Mouse (Mus musculus) liver, embryonic 14.5 days (tissue): ENCODE measurements around the gene Hist1h2ao.

Experiments
- CTCF ChIP-seq: IDR thresholded peaks from 2 replicates; pipeline ENCODE4 v1.5.1; 2016; ENCODE audit warnings: antibody characterized with exemption, low read depth, control low read depth
- EP300 ChIP-seq: IDR thresholded peaks from 2 replicates; pipeline ENCODE4 v1.6.1; 2016; ENCODE audit warnings: antibody characterized with exemption, low read depth

- TF ChIP-seq CTCF: no peak
- TF ChIP-seq EP300: no peak
These were observed 44.9 kb downstream of the Hist1h2ao start for GRCm38 (mm10) chr13:21855146-21855545.
